Mouse (Mus musculus) neural tube, embryonic 13.5 days (tissue): ENCODE data around the gene U2surp. TPM values are rescaled to one million over a fixed set of nuclear protein-coding genes. Genes with fewer than 3 reads are reported as not detected.
"Not testable (repeated sequence)": the region's sequence is repeated elsewhere in the genome, so short reads cannot be mapped to it uniquely, and the experiment has no call there.

ENCODE experiments used
- ATAC-seq: fragments of 200-750 bp; cut with Nextera tagmentation; 2 replicates; pipeline ENCODE4 v1.8.0; 2017; ENCODE audit warnings: low read depth, mild to moderate bottlenecking, moderate TSS enrichment, moderate library complexity
- H3K27ac ChIP-seq: fragments of 300-500 bp; sonication (generic); replicated peaks from 2 replicates; pipeline ENCODE4 v1.5.1; 2015; ENCODE audit warnings: moderate library complexity, mild to moderate bottlenecking, inconsistent platforms
- H3K27me3 ChIP-seq: fragments of 300-500 bp; sonication (generic); 2 replicates; pipeline ENCODE4 v1.6.1; 2015; ENCODE audit warnings: mild to moderate bottlenecking, inconsistent platforms
- H3K36me3 ChIP-seq: fragments of 300-500 bp; sonication (generic); 2 replicates; pipeline ENCODE4 v1.6.1; 2015; ENCODE audit warnings: mild to moderate bottlenecking, inconsistent platforms
- H3K4me1 ChIP-seq: fragments of 300-500 bp; sonication (generic); replicated peaks from 2 replicates; pipeline ENCODE4 v1.6.1; 2015; ENCODE audit warnings: inconsistent platforms
- H3K4me2 ChIP-seq: fragments of 300-500 bp; sonication (generic); 2 replicates; pipeline ENCODE4 v1.6.1; 2015; ENCODE audit warnings: inconsistent platforms, mild to moderate bottlenecking, moderate library complexity
- H3K4me3 ChIP-seq: fragments of 300-500 bp; sonication (generic); 2 replicates; pipeline ENCODE4 v1.5.1; 2015; ENCODE audit warnings: mild to moderate bottlenecking, inconsistent platforms
- H3K9ac ChIP-seq: fragments of 300-500 bp; sonication (generic); 2 replicates; pipeline ENCODE4 v1.6.1; 2015; ENCODE audit warnings: moderate library complexity, mild to moderate bottlenecking, inconsistent platforms
- H3K9me3 ChIP-seq: fragments of 300-500 bp; sonication (generic); 2 replicates; pipeline ENCODE4 v1.6.1; 2016; ENCODE audit warnings: inconsistent platforms
- WGBS: fragments of 180-500 bp; shearing (Covaris S2); methylation state at CpG from one replicate; pipeline ENCODE4 v1.1.7; 2015; 5-methylcytosine and 5-hydroxymethylcytosine counted together
- polyA plus RNA-seq: library from polyadenylated mRNA; unstranded; fragments of >200 nt; fragmentation: Nextera tagmentation; extraction: Ambion mirVana; gene quantifications from 2 replicates; pipeline ENCODE4 v1.2.1, GENCODE M21; 2015

The U2surp gene
- polyA plus RNA-seq, 1 experiment from 2014 or later: 145 TPM

GRCm38 (mm10) chr9:95495038-95495437, 16.8 kb downstream of the U2surp start:
- H3K4me3 ChIP-seq: no peak overlapping the region
- no peak overlapping the region for H3K9ac ChIP-seq
- ATAC-seq: no peak
- no peak overlapping the region for H3K27ac ChIP-seq
- WGBS: 93% methylated on average over 1 of the region's 1 CpGs
- H3K4me2 ChIP-seq: no peak overlapping the region
- peaks cover 23% of the 10 kb centered on the region for H3K36me3 ChIP-seq
- no peaks in the 10 kb centered on the region for H3K4me1 ChIP-seq
- no peaks in the 10 kb centered on the region for H3K9me3 ChIP-seq
- no peaks in the 10 kb centered on the region for H3K27me3 ChIP-seq

- Histone ChIP-seq H3K27ac (no peak overlapping the region), H3K9me3 (no peaks in the 10 kb centered on the region), H3K4me2 (no peak overlapping the region), H3K4me1 (no peaks in the 10 kb centered on the region), H3K36me3 (peaks cover 34% of the 10 kb centered on the region), H3K4me3 (no peak overlapping the region), H3K27me3 (no peaks in the 10 kb centered on the region), H3K9ac (no peak overlapping the region)
- no peak for ATAC-seq
- 94% methylated on average over 3 of the region's 3 CpGs for WGBS
Measured at GRCm38 (mm10) chr9:95493393-95493792, 18.4 kb downstream of the U2surp start.

GRCm38 (mm10) chr9:95490003-95490402, 21.8 kb downstream of the U2surp start:
- no peak overlapping the region for H3K4me3 ChIP-seq
- no peaks in the 10 kb centered on the region for H3K4me1 ChIP-seq
- H3K36me3 ChIP-seq: peaks cover 37% of the 10 kb centered on the region
- H3K27me3 ChIP-seq: no peaks in the 10 kb centered on the region
- H3K9me3 ChIP-seq: no peaks in the 10 kb centered on the region
- ATAC-seq: no peak
- H3K27ac ChIP-seq: no peak overlapping the region
- WGBS: 92% methylated on average over 3 of the region's 3 CpGs
- H3K4me2 ChIP-seq: no peak overlapping the region
- no peak overlapping the region for H3K9ac ChIP-seq

GRCm38 (mm10) chr9:95488861-95489260, 22.9 kb downstream of the U2surp start:
- no peak overlapping the region for H3K27ac ChIP-seq
- no peak overlapping the region for H3K4me3 ChIP-seq
- H3K9me3 ChIP-seq: no peaks in the 10 kb centered on the region
- no peaks in the 10 kb centered on the region for H3K27me3 ChIP-seq
- no peak overlapping the region for H3K9ac ChIP-seq
- ATAC-seq: no peak
- no peak overlapping the region for H3K4me2 ChIP-seq
- no peaks in the 10 kb centered on the region for H3K4me1 ChIP-seq
- H3K36me3 ChIP-seq: peaks cover 45% of the 10 kb centered on the region

GRCm38 (mm10) chr9:95479981-95480380, 31.8 kb downstream of the U2surp start:
- WGBS: 92% methylated on average over 3 of the region's 3 CpGs
- peaks cover 76% of the 10 kb centered on the region for H3K36me3 ChIP-seq
- H3K27me3 ChIP-seq: no peaks in the 10 kb centered on the region
- H3K4me1 ChIP-seq: no peaks in the 10 kb centered on the region
- no peak overlapping the region for H3K4me3 ChIP-seq
- no peak overlapping the region for H3K9ac ChIP-seq
- H3K27ac ChIP-seq: no peak overlapping the region
- no peak for ATAC-seq
- no peaks in the 10 kb centered on the region for H3K9me3 ChIP-seq
- no peak overlapping the region for H3K4me2 ChIP-seq

- Histone ChIP-seq H3K9me3 (no peaks in the 10 kb centered on the region), H3K27me3 (no peaks in the 10 kb centered on the region), H3K4me1 (no peaks in the 10 kb centered on the region), H3K4me3 (no peak overlapping the region), H3K27ac (no peak overlapping the region), H3K9ac (no peak overlapping the region), H3K4me2 (no peak overlapping the region), H3K36me3 (peaks cover 76% of the 10 kb centered on the region)
- ATAC-seq: no peak
- 84% methylated on average over 5 of the region's 5 CpGs for WGBS
Measured at GRCm38 (mm10) chr9:95478443-95478842, 33.4 kb downstream of the U2surp start.

GRCm38 (mm10) chr9:95472926-95473325, 38.9 kb downstream of the U2surp start:
- WGBS: 88% methylated on average over 1 of the region's 1 CpGs
- ATAC-seq: 0 out of 2 replicates have a peak, but pooled peaks have one; percentile 43
- Histone ChIP-seq H3K9ac (no peak overlapping the region), H3K36me3 (peaks cover 66% of the 10 kb centered on the region), H3K27ac (no peak overlapping the region), H3K27me3 (no peaks in the 10 kb centered on the region), H3K4me2 (no peak overlapping the region), H3K4me3 (no peak overlapping the region), H3K9me3 (no peaks in the 10 kb centered on the region), H3K4me1 (no peaks in the 10 kb centered on the region)

- peaks cover 66% of the 10 kb centered on the region for H3K36me3 ChIP-seq
- 92% methylated on average over 7 of the region's 7 CpGs for WGBS
Measured at GRCm38 (mm10) chr9:95469011-95469576, 42.7 kb downstream of the U2surp start.

GRCm38 (mm10) chr9:95464028-95464427, 47.8 kb downstream of the U2surp start:
- H3K9ac ChIP-seq: no peak overlapping the region

More at GRCm38 (mm10) chr9:95469011-95469576, 42.7 kb downstream of the U2surp start:
- H3K9ac ChIP-seq, ATAC-seq, H3K4me2 ChIP-seq, H3K9me3 ChIP-seq, H3K4me1 ChIP-seq, H3K27ac ChIP-seq, H3K4me3 ChIP-seq, H3K27me3 ChIP-seq: not testable (repeated sequence)

GRCm38 (mm10) chr9:95451931-95452330, 59.9 kb downstream of the U2surp start:
- no peak overlapping the region for H3K4me3 ChIP-seq
- H3K27ac ChIP-seq: no peak overlapping the region
- H3K36me3 ChIP-seq: peaks cover 7% of the 10 kb centered on the region; the same call in 1 of the 2 replicates
- no peaks in the 10 kb centered on the region for H3K9me3 ChIP-seq
- no peaks in the 10 kb centered on the region for H3K4me1 ChIP-seq
- no peak overlapping the region for H3K9ac ChIP-seq
- ATAC-seq: no peak
- H3K4me2 ChIP-seq: no peak overlapping the region
- WGBS: 57% methylated on average over 3 of the region's 3 CpGs
- no peaks in the 10 kb centered on the region for H3K27me3 ChIP-seq

More at GRCm38 (mm10) chr9:95464028-95464427, 47.8 kb downstream of the U2surp start:
- Histone ChIP-seq H3K27me3 (no peaks in the 10 kb centered on the region), H3K4me1 (no peaks in the 10 kb centered on the region), H3K4me3 (no peak overlapping the region), H3K36me3 (peaks cover 64% of the 10 kb centered on the region), H3K27ac (no peak overlapping the region), H3K4me2 (no peak overlapping the region), H3K9me3 (no peaks in the 10 kb centered on the region)
- WGBS: 100% methylated on average over 1 of the region's 1 CpGs
- no peak for ATAC-seq

GRCm38 (mm10) chr9:95450586-95450985, 61.2 kb downstream of the U2surp start:
- Histone ChIP-seq H3K9ac (no peak overlapping the region), H3K9me3 (no peaks in the 10 kb centered on the region; the same call in 1 of the 2 replicates), H3K36me3 (no peaks in the 10 kb centered on the region), H3K27ac (no peak overlapping the region), H3K27me3 (no peaks in the 10 kb centered on the region), H3K4me2 (no peak overlapping the region), H3K4me1 (no peaks in the 10 kb centered on the region), H3K4me3 (no peak overlapping the region)
- ATAC-seq: no peak
- WGBS: 97% methylated on average over 8 of the region's 8 CpGs

- 17% methylated on average over 13 of the region's 13 CpGs for WGBS
- Histone ChIP-seq H3K4me2 (peak overlapping the region; percentile 51), H3K36me3 (no peaks in the 10 kb centered on the region), H3K9ac (peak overlapping the region; percentile 50; the same call in 1 of the 2 replicates), H3K9me3 (no peaks in the 10 kb centered on the region; the same call in 1 of the 2 replicates), H3K27me3 (no peaks in the 10 kb centered on the region), H3K4me1 (peaks cover 21% of the 10 kb centered on the region), H3K4me3 (peak overlapping the region; percentile 18; the same call in 1 of the 2 replicates), H3K27ac (no peak overlapping the region; the same call in 1 of the 2 replicates)
- peak; percentile 74; the same call in 1 of the 2 replicates for ATAC-seq
Measured at GRCm38 (mm10) chr9:95442321-95442731, 69.5 kb downstream of the U2surp start.

- Histone ChIP-seq H3K4me1 (peaks cover 16% of the 10 kb centered on the region), H3K27me3 (no peaks in the 10 kb centered on the region), H3K27ac (no peak overlapping the region), H3K9ac (no peak overlapping the region), H3K9me3 (no peaks in the 10 kb centered on the region), H3K36me3 (no peaks in the 10 kb centered on the region), H3K4me2 (no peak overlapping the region), H3K4me3 (no peak overlapping the region)
- 84% methylated on average over 9 of the region's 9 CpGs for WGBS
- no peak for ATAC-seq
Measured at GRCm38 (mm10) chr9:95437883-95438282, 73.9 kb downstream of the U2surp start.
